Mouse (Mus musculus) retina, embryonic 14.5 days (tissue): ENCODE results near the gene Ing2.

Experiments
- DNase-seq: peaks from one replicate; pipeline ENCODE4 v3.0.0-alpha.2; 2015; ENCODE audit warnings: low spot score

The Ing2 gene

DNA sequence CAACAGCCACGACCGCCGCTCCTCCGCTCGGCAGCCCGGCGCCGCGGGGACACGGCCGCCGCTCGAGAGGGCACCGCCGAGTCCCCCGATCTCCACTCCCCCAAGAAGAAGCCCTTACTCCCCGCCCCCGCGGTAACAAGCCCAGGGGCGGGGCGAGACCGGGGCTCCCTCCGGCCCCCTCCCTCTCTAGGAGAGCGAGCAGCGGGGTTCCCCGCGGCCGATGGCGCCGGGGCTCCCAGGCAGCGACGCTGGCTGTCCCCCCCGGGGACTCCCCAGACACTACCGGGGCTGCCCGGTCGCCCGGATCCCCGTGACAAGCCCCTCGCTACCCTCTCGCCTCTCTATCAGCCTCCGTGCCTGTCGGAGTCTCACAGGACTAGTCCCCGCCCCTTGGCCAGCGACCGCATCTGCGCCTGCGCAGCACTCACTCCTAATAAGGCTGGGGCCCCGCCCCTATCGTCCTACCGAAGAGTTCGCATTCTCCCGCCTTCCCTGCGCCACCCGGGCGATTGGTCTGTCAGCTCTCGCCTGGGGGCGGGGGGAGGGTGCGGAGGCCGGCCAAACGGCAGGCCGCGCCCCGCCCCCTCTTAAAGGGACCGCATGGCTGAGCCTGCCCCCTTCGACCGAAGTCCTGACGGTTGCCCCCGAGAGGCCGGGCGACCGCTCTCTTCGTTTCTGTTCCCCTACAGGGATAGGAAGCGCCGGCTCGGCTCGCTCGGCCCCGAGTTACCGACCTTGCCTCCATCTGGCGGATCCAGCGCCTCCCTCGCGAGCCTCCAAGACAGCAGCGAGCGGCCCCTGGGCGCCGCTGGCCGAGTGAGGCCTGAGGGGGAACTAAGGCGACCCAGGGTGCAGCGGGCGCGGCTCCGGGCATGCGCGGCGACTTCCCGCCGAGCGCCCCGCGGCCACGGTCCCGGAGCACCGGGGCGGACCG, at the start of gene Ing2:
Ing2 (minus strand) TSS at position 780 of the 934 bp plus-strand sequence.
- DNase-seq = peak; percentile 100

DNA sequence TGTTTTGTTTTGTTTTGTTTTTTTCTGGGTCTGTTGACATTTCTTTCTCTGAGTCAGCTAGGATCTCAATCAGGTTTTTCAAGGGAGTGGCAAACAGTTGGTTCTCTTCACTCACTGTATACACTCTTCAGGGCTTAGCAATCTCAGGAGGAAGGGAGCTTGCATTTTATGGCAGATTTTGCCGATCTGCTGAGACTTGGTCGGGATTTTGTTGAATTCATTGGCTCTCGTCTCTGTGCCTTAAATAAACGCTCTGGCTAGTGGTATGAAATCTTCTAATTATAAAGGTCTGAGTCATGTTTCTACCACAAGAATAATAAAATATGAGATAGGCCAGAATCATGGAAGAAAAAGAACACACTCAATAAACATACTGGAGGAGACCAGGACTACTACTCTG, 46.3 kb upstream of the Ing2 start:
- no peak for DNase-seq

DNA sequence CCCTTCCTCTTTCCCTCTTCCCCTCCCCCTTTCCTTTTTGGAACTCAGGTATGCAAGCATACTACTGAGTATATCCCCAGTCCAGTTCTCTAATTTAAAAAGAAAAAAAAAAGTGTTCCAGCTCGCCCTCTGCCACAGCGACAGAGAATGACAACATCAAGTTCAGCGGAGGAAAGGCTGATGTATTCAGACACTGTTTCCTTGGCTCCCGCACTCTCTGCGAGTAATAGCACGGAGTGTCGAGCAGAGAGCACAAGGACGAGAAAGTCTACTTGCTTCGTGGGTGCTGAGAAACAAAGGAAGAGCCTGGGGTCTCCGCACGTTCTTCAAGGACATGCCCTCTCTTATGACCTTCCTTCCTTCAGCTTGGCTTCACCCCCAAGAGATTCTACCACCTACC, 43.3 kb upstream of the Ing2 start:
- no peak for DNase-seq

DNA sequence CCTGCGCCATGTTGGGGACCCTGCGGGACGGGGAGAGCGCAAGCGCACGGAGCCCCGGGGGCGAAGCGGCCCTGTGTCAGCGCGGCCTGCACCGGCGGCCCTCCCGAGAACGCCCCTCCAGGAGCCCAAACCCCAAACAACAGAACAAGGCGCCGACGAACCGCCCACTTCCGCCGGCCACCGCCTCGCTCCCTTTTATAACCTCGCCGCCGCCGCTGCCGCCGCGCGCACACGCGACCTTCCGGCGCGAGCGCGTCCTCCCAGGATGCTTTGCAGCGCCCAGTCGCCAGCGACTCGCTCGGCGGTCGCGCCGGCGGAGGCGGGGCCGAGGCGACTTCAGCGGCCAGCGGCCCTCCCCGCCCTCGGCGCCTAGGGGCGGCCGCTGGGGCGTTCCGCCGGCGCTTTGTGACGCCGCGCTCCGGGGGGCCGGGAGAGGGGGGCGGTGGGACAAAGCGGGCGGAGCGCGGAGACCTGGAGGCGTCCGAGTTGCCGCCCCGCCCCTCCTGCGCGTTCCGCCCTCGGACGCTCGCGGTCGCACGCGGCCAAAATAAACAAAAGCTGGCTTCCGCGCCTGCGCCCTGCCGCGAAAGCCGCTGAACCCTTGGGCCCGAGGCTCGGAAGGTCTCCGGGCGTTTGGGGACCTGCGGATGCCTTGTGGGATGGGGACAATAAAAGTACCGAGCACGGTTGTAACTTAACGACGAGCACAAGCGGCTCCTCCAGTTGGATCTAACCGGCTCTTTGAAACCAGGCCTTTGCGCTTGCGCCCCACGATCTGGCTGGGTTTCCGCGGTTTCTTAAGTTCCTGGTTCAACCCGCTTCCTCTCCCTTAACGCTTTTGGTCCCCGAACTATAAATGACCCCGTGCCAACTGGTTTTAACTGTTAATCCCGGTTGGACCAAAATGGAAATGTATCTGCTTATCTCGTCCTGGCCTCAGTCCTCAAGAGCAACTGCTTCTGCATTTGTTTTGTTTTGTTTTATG, 38.7 kb upstream of the Ing2 start, which contains the start of gene Cdkn2aip:
Cdkn2aip (minus strand) TSS at position 172 of the 985 bp plus-strand sequence.
- DNase-seq = peak; percentile 95

DNA sequence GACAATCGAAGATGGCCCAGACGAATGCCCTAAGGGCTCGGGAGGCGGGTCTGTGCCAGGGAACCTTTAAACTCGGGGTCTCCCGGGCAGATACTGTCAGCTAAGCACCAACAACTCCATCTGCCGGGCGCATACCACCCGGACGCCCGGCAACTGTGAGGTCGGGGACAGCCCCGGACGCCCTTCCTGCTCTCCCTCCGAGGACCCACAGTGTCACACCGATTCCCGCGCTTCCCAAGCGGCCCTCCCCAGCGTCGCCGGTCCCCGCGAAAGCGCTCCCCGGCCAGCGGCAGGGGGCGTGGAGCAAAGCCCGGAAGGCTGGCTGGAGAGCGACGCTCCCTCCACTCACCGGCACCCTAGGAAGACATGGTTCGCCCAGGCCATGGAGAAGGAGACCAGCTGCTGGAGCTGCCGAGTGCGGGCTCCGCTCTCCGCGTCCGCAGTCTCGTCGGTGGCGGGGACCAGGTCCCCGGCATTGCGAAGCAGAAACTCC, 37.9 kb upstream of the Ing2 start:
- DNase-seq = peak; percentile 61

DNA sequence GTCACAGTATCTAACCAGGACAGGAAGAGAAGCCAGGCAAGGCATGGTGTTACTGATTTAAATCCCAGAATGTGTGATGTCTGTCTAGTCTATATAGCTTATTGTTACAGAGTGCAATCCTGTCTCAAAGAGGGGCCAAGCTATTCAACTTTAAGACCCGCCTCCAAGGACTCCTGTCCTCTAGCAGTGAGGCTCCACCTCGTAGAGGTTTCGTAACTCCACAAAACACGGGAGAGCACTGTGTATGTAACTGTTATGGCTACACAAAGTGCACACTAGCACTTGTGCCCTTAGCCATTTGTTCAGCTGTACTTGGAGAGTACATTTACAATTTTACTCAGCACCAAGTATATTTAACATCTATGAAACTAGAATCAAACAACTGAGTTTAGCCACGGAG, 32.8 kb upstream of the Ing2 start:
- DNase-seq = no peak

DNA sequence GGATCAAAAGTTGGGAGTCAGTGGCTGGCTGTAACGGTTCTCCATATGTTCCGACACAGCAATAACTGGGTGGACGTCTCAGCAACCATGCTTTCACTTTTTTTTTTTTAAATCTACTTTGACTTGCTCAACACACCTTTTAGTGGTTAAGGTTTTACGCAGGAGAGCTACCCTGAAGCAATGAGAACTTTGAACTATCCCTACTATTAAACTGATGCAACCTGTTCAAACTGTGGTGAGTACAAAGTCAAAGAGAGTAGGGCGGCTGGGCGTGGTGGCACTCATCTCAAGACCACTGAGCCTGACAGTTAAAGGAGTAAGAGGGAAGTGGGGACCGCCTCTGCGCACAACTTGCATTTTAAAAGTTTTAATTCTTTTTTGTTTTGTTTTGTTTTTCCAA, 31.4 kb upstream of the Ing2 start:
- DNase-seq = no peak

DNA sequence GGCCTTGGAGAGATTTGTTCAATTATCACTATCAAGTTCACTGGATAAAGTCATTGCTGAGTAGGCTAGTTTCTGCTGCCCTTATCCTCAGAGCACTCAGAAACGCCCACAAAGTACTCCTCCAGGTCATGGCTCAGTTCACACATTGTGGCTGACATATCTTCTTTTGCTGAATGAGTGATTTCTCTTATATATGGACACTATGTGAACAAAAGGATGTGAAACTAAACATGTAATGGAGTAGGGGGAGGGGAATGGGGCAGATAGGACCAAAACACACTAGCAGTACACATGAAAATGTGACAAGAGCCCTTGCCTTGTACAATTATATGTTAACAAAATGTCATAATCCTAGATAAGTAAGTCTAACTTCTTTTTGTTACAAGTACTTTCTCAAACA, 27.0 kb upstream of the Ing2 start:
- DNase-seq = no peak

DNA sequence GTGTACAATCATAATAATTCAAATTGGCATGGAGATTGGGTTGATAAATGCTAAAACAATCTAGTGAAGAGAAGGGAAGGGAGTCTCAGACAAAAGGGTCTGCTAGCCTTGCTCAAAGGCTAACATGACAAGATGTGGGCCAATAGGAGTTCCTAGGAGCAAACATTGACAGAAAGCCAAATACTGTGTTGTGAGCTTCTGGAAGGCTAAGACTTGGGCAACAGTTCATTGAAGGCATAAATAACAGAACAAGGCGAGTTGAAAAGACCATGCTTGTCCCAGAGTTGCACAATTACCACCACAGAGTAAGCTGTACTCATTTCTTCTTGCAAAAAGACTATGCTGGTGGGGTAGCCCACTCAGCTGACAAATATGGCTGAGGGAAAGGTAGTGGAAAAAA, 22.3 kb upstream of the Ing2 start:
- no peak for DNase-seq

DNA sequence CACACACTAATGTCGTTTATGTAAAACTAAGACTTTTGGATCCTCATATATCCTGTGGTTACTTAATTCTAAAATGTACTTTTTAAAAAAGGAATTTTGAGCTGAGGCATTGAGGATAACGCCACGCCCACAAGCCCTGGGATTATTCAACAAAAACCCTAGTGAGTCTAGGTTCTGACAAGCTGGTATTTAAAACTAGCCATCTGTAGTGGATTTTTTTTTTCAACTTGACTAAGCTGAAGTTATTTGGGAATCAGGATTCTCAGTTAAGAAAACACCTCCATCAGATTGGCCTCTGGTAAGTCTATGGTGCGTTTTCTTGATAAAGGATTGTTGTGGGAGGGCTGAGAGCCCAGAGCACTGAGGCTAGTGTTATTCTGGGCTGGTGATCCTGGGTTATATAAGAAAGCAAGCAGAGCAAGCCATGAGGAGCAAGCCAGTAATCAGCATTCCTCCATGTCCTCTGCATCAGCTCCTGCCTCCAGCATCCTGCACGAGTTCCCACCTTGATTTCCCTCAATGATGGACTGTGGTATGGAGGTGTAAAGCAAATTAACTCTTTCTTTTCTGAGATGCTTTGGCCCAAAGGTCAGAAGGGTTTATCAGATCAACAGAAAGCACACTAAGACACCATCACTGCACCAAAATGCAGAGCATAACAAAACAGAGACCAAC, 20.2 kb upstream of the Ing2 start:
- DNase-seq = no peak

DNA sequence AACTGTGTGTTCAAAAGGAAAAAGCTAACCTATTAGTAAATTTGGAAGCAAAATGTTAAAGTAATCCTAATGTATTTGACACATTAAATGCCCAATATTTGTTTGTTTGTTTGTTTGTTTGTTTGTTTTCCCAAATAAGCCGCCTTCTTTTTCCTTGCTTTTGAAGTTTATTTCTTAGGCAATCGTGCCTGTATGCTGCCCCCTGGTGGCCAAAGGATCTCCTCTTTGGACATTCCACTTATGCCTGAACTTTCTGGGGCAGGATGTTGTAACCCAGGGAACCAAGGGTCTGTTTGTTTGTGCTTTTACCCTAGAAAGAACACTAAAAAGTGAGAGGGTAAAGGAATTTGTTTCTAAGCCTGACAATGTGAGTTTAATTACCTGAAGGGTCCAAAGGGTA, 17.8 kb upstream of the Ing2 start:
- peak; percentile 92 for DNase-seq

DNA sequence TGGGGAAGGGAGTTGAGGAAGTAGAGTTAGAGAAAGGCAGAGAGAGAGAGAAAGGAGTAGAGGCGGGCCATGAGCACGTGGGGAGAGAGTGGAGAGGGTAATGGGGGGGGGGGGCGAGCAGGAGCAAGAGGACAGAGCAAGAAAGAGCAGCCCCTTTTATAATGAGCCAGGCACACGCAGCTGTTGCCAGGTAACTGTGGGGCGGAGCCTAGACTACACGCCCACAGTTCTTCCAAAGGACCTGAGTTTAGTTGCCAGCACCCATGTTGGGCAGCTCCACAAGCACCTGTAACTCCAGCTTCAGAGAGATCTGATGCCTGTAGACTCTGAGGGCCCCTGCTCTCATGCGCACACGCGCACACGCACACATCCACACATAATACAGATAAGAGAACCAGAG, 16.5 kb upstream of the Ing2 start:
- no peak for DNase-seq

DNA sequence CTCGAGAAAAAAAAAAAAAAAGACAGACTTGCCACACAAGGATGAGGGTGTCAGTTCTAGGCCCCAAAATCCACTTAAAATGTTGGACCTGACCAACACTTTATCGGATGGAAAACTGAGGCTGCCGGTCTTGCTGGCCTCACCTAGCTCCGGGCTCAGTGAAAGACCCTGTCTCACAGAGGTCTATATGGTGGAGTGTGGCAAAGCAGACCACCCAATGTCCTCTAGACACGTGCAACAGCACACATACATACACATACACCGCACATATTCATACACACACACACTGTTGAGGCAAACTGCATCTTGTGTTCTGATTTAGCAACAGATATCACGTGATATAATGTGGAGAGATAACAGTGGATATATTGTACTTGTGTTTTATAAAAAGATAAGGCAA, 15.9 kb upstream of the Ing2 start:
- DNase-seq = no peak

DNA sequence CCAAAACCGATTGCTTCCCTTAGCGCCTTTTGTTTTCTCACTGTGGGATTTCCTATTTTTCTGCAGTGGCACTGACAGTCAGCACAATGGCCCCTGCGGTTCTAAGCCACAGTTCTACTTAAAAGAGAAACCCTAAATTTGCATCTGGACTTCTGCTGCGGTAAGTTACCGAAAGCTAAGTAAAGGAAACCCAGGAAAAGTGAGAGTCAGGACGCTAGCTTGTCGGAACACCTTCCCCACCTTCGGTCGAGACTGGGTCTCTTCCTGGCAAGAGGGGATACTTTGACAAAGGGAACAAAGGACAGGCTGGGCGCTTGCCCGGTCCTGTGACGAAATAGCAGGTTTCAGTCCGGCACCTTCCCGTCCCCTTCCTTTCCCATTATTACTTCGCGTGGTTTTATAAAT, 15.3 kb upstream of the Ing2 start:
- DNase-seq = peak; percentile 30

DNA sequence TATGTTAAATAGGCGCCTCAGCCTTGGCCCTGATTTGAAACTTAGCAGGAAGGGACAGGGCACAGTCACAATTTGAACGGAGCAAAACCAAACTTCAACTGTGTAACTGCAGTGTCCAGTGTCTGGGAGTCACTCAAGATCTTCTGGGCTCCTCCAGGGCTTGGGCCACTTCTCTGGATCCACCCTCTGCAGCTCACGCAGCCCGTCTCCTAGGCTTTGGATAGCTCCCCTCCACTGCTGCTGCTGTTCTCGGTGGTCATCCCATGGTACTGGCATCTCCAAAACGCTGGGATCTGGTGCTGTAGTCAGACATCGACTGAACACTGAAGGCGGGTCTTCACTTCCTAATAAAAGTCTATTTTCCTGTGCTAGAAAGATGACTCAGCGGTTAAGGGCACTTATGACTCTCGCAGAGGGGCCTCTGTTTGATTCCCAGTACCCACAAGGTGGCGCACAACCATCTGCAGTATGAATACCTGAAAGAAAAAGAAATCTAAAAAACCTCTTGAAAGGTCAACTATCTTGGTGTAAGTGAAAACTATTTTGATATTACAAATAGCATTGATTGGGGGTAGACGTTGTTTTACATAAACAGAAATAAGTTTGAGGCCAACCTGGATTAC, 14.5 kb upstream of the Ing2 start:
- DNase-seq = peak; percentile 45

DNA sequence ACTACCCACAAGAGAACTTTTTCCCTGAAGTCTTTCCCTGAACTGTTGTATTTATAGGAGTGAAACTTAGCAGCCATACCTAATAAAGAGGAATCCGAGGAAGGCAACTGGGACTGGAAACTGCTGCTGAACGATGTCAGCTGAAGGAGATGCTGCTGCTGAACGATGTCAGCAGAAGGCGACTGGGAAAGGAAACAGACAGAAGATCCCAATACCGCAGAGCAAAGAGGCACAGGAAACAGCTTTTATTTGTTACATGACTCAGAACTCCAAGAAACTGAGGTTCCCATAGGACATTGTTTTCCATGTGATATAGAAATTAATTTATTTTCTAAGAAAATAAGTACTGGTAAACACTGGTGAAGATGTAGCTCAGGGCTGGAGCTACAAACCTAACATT, 9.1 kb upstream of the Ing2 start:
- no peak for DNase-seq

DNA sequence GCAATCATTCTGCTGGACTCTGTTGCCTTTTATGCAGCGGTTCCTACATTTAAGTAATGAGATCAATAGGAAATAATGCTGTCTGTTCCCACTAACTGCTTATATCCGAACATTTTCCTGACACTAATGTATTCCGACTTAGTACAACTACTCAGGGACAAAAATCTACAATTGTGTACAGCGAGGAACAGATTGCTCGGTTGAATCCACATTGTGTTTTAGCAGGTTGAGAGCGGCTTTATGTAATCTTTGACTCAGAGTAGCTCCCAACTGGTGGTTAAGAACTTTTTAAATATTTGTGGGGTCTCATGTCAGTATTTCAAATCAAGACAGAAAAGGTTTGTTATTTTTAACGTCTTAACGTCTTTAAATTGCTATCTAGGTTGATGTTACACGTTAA, 8.6 kb upstream of the Ing2 start:
- DNase-seq = no peak

DNA sequence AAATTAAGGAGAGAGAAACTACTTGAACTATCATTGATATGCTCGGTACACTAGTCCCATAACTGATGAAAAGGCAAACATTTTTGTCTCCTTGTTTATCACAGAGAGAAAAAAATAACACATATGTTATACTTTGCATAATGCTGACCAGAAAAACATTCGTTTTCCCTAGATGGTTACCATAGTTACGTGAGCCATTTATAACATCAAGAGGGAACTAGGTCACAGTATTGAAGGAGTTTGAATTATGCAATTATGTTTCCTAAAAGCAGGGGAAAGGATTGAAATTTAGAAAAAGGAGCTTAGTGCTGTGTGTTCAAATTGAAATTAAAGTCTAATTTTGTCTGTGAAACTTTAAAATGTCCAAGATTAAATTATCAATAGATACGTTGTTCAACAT, 5.0 kb upstream of the Ing2 start:
- DNase-seq = no peak

DNA sequence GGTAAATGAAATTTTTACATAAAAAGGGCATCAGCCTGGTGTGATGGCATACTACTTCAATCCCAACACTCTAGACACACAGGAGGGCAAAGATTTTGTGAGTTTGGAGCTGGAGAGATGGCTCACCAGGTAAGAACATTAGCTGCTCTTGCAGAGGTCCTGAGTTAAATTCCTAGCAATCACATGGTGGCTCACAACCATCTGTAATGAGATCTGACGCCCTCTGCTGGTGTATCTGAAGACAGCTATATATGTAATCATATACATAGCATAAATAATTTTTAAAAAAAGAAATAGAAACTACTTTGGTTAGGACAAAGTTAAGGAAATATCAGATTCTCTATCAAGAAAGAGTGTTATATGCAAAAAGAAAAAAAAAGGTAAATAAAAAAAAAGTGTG, 4.2 kb upstream of the Ing2 start:
- DNase-seq = no peak

DNA sequence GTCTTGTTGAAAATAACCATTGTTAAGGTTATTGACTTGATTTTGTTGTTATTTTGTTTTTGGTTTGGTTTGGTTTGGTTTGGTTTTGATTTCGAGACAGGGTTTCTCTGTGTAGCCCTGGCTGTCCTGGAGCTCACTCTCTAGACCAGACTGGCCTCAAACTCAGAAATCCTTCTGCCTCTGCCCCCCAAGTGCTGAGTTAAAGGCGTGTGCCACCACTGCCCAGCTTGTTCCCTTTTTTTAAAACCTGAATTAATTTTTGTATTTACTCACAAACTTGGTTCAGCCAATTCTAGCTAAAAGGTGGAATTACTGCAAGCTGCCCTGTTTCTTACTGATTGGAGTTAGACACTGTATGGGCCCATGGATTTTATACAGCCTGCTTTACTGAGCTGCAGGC, 1.3 kb upstream of the Ing2 start:
- DNase-seq = no peak

DNA sequence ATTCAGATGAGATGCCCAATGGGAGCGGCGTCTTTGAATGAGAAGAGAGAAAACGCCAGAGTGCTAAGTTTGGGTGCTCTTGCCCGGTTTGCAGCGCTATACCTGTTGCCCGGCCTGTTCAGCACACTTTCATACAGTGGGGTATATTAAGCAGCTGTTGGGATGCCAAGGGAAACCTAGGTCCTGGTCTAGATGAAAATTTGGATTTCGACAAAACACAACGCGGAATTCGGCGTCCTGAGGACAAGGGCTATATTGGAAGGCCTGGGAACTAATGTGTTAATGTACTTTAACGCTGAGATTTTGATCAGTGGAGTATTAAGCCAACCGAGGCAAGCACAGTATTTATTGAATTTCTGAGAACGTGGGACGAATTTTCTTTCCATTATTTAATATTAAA, 868 bp upstream of the Ing2 start:
- DNase-seq = no peak

DNA sequence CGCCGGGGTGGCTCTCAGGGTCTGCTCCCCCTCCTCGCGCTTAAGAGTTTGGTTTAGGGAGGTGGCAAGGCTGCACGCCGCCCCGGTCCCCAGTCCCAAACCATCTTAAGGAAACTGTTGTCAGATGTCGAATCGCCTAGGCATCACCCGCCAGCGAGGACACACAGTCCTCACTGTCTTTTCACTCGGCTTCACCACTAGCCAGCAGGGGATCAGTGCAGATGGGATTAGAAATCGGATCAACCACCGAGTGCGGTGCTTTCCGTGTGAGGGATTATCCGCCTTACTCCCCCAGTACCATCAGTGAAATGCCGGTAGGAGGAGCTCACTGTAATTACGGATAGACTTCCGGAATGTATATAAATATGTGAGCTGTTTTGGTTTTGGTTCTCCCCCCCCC, 430 bp upstream of the Ing2 start:
- peak; percentile 76 for DNase-seq
